Mouse (Mus musculus) embryonic facial prominence, embryonic 11.5 days (tissue): ENCODE data around the gene Rnpc3. TPM values are rescaled to one million over a fixed set of nuclear protein-coding genes. Genes with fewer than 3 reads are reported as not detected.
"Not testable (repeated sequence)": the region's sequence is repeated elsewhere in the genome, so short reads cannot be mapped to it uniquely, and the experiment has no call there.

ENCODE experiments used
- ATAC-seq: fragments of 200-750 bp; cut with Nextera tagmentation; replicated peaks from 2 replicates; pipeline ENCODE4 v1.8.0; 2017; ENCODE audit warnings: low read depth; ENCODE audit not compliant: insufficient number of reproducible peaks, low FRiP score, low TSS enrichment
- DNase-seq: peaks from one replicate; pipeline ENCODE4 v3.0.0-alpha.2; 2015; ENCODE audit warnings: low spot score
- H3K27ac ChIP-seq: fragments of 300-500 bp; sonication (generic); replicated peaks from 2 replicates; pipeline ENCODE4 v1.5.1; 2014; ENCODE audit warnings: mild to moderate bottlenecking, low read depth, low read length, control low read depth
- H3K27me3 ChIP-seq: fragments of 300-500 bp; sonication (generic); 2 replicates; pipeline ENCODE4 v1.6.1; 2014; ENCODE audit warnings: mild to moderate bottlenecking, low read length, moderate library complexity, mixed read lengths; ENCODE audit not compliant: control insufficient read depth, insufficient read depth
- H3K36me3 ChIP-seq: fragments of 300-500 bp; sonication (generic); replicated peaks from 2 replicates; pipeline ENCODE4 v1.6.1; 2014; ENCODE audit warnings: low read depth, mild to moderate bottlenecking, low read length, moderate library complexity, mixed read lengths; ENCODE audit not compliant: control insufficient read depth, insufficient read depth
- H3K4me1 ChIP-seq: fragments of 300-500 bp; sonication (generic); 2 replicates; pipeline ENCODE4 v1.6.1; 2014; ENCODE audit warnings: low read length, mixed read lengths; ENCODE audit not compliant: control insufficient read depth, insufficient read depth
- H3K4me2 ChIP-seq: fragments of 300-500 bp; sonication (generic); 2 replicates; pipeline ENCODE4 v1.6.1; 2014; ENCODE audit warnings: low read depth, mild to moderate bottlenecking, control low read depth, low read length, moderate library complexity
- H3K4me3 ChIP-seq: fragments of 300-500 bp; sonication (generic); 2 replicates; pipeline ENCODE4 v1.5.1; 2014; ENCODE audit warnings: low read depth, low read length, control low read depth
- H3K9ac ChIP-seq: fragments of 300-500 bp; sonication (generic); replicated peaks from 2 replicates; pipeline ENCODE4 v1.6.1; 2014; ENCODE audit warnings: mild to moderate bottlenecking, control low read depth, low read length
- H3K9me3 ChIP-seq: fragments of 300-500 bp; sonication (generic); replicated peaks from 2 replicates; pipeline ENCODE4 v1.6.1; 2016; ENCODE audit warnings: mild to moderate bottlenecking, low read length, inconsistent platforms, mixed read lengths; ENCODE audit not compliant: control insufficient read depth
- WGBS: fragments of 180-500 bp; shearing (Covaris S2); extraction: QIAGEN DNeasy Blood & Tissue Kit; methylation state at CpG from one replicate; pipeline ENCODE4 v1.1.7; 2014; 5-methylcytosine and 5-hydroxymethylcytosine counted together
- polyA plus RNA-seq: library from polyadenylated mRNA; unstranded; fragments of >200 nt; fragmentation: Nextera tagmentation; extraction: Ambion mirVana; gene quantifications from 2 replicates; pipeline ENCODE4 v1.2.1, GENCODE M21; 2014

Rnpc3 gene
- polyA plus RNA-seq = 48.0 and 55.1 TPM in 2 replicates

- ATAC-seq (peak; percentile 99), DNase-seq (peak; percentile 99)
- Histone ChIP-seq H3K27ac (peak within 1 kb of the TSS; percentile 98), H3K4me1 (no peaks in the 10 kb centered on the region), H3K4me2 (peak within 1 kb of the TSS; percentile 61), H3K9ac (peak within 1 kb of the TSS; percentile 84), H3K4me3 (peak within 1 kb of the TSS; percentile 67), H3K36me3 (no peaks in the 10 kb centered on the region), H3K27me3 (no peaks in the 10 kb centered on the region), H3K9me3 (no peaks in the 10 kb centered on the region)
- under 1% methylated on average over 70 of the region's 70 CpGs for WGBS
Measured at GRCm38 (mm10) chr3:113629606-113630359, at the start of gene Rnpc3. Rnpc3 (minus strand) TSS chr3:113630149.

GRCm38 (mm10) chr3:113656940-113657339, 27.0 kb upstream of the Rnpc3 start:
- no peak overlapping the region for H3K9ac ChIP-seq
- H3K36me3 ChIP-seq = no peaks in the 10 kb centered on the region
- no peaks in the 10 kb centered on the region for H3K9me3 ChIP-seq
- ATAC-seq (peak; percentile 94), DNase-seq (peak; percentile 52)
- no peak overlapping the region for H3K4me2 ChIP-seq
- H3K27me3 ChIP-seq = no peaks in the 10 kb centered on the region
- WGBS = 61% methylated on average over 2 of the region's 2 CpGs
- no peak overlapping the region for H3K27ac ChIP-seq
- no peak overlapping the region for H3K4me3 ChIP-seq
- H3K4me1 ChIP-seq = no peaks in the 10 kb centered on the region

GRCm38 (mm10) chr3:113654335-113654734, 24.4 kb upstream of the Rnpc3 start:
- Histone ChIP-seq H3K27ac (no peak overlapping the region), H3K4me2 (no peak overlapping the region), H3K27me3 (no peaks in the 10 kb centered on the region), H3K4me3 (no peak overlapping the region), H3K9ac (no peak overlapping the region), H3K4me1 (no peaks in the 10 kb centered on the region), H3K36me3 (no peaks in the 10 kb centered on the region), H3K9me3 (no peaks in the 10 kb centered on the region)
- WGBS = 91% methylated on average over 3 of the region's 3 CpGs
- ATAC-seq (no peak), DNase-seq (no peak)

GRCm38 (mm10) chr3:113651386-113651785, 21.4 kb upstream of the Rnpc3 start:
- H3K36me3 ChIP-seq, H3K4me1 ChIP-seq, H3K9me3 ChIP-seq, H3K4me2 ChIP-seq, H3K9ac ChIP-seq, H3K4me3 ChIP-seq, H3K27me3 ChIP-seq, ATAC-seq, H3K27ac ChIP-seq: not testable (repeated sequence)
- DNase-seq = peak; percentile 65
- whole genome bisulfite sequencing = 33% methylated on average over 3 of the region's 3 CpGs

GRCm38 (mm10) chr3:113639545-113639944, 9.6 kb upstream of the Rnpc3 start:
- H3K4me3 ChIP-seq = no peak overlapping the region
- no peaks in the 10 kb centered on the region for H3K4me1 ChIP-seq
- H3K27me3 ChIP-seq = no peaks in the 10 kb centered on the region
- no peaks in the 10 kb centered on the region for H3K9me3 ChIP-seq
- no peak for DNase-seq
- no peak overlapping the region for H3K27ac ChIP-seq
- H3K9ac ChIP-seq = no peak overlapping the region
- WGBS = 85% methylated on average over 1 of the region's 1 CpGs
- H3K4me2 ChIP-seq = no peak overlapping the region
- H3K36me3 ChIP-seq = no peaks in the 10 kb centered on the region
- ATAC-seq = no peak

- Histone ChIP-seq H3K27ac (no peak overlapping the region), H3K36me3 (no peaks in the 10 kb centered on the region), H3K9ac (no peak overlapping the region), H3K4me2 (no peak overlapping the region), H3K4me1 (no peaks in the 10 kb centered on the region), H3K4me3 (no peak overlapping the region), H3K9me3 (no peaks in the 10 kb centered on the region), H3K27me3 (no peaks in the 10 kb centered on the region)
- no peak for ATAC-seq
- no peak for DNase-seq
Measured at GRCm38 (mm10) chr3:113634220-113634619, 4.3 kb upstream of the Rnpc3 start.

- H3K27ac ChIP-seq = no peak overlapping the region
- ATAC-seq (no peak), DNase-seq (no peak)
- no peaks in the 10 kb centered on the region for H3K4me1 ChIP-seq
- H3K9ac ChIP-seq = no peak overlapping the region
- no peaks in the 10 kb centered on the region for H3K27me3 ChIP-seq
- H3K36me3 ChIP-seq = no peaks in the 10 kb centered on the region
- no peaks in the 10 kb centered on the region for H3K9me3 ChIP-seq
- no peak overlapping the region for H3K4me2 ChIP-seq
- H3K4me3 ChIP-seq = no peak overlapping the region
Measured at GRCm38 (mm10) chr3:113631611-113632010, 1.7 kb upstream of the Rnpc3 start.

GRCm38 (mm10) chr3:113630564-113630963, 615 bp upstream of the Rnpc3 start:
- H3K9ac ChIP-seq = peak overlapping the region; percentile 84
- ATAC-seq (no peak), DNase-seq (peak; percentile 50)
- 19% methylated on average over 13 of the region's 13 CpGs for WGBS
- H3K4me1 ChIP-seq = no peaks in the 10 kb centered on the region
- no peaks in the 10 kb centered on the region for H3K27me3 ChIP-seq
- no peaks in the 10 kb centered on the region for H3K9me3 ChIP-seq
- H3K36me3 ChIP-seq = no peaks in the 10 kb centered on the region
- peak overlapping the region; percentile 98; the same call in 1 of the 2 replicates for H3K27ac ChIP-seq
- H3K4me3 ChIP-seq = peak overlapping the region; percentile 67
- H3K4me2 ChIP-seq = peak overlapping the region; percentile 61
